Mouse (Mus musculus) stomach, embryonic 14.5 days (tissue): ENCODE results near the gene Snai1. TPM values are rescaled to one million over a fixed set of nuclear protein-coding genes. Genes with fewer than 3 reads are reported as not detected.

ENCODE experiments used
- polyA plus RNA-seq: library from polyadenylated mRNA; unstranded; fragments of >200 nt; fragmentation: Nextera tagmentation; extraction: Ambion mirVana; gene quantifications from 2 replicates; pipeline ENCODE4 v1.2.1, GENCODE M21; 2014

The Snai1 gene
- polyA plus RNA-seq, 1 experiment from 2014 or later: 11.6 TPM

Other genes with a start within 250 kb of the Snai1 start
- 10.1 and 16.0 TPM in 2 replicates for gene B4galt5, start 189.0 kb upstream of the Snai1 start, polyA plus RNA-seq
- 26.2 and 27.5 TPM in 2 replicates for gene Slc9a8, start 116.5 kb upstream of the Snai1 start, polyA plus RNA-seq
- 78.2 and 83.2 TPM in 2 replicates for gene Rnf114, start 45.5 kb upstream of the Snai1 start, polyA plus RNA-seq
- gene Spata2, start 45.3 kb upstream of the Snai1 start, polyA plus RNA-seq: 11.2 and 13.1 TPM in 2 replicates
- gene Ube2v1, start 93.9 kb downstream of the Snai1 start, polyA plus RNA-seq: 252 and 259 TPM in 2 replicates
- 7.9 and 8.1 TPM in 2 replicates for gene Gm20431, start 123.3 kb downstream of the Snai1 start, polyA plus RNA-seq
- gene Cebpb, start 150.7 kb downstream of the Snai1 start, polyA plus RNA-seq: 1.3 and 2.0 TPM in 2 replicates
- gene Tmem189, start 151.6 kb downstream of the Snai1 start, polyA plus RNA-seq: 38.9 and 40.7 TPM in 2 replicates